Mouse (Mus musculus) ovary, postnatal 14 days (tissue): ENCODE results near the gene Eefsec.
A peak's percentile ranks its signal among the peaks of the same experiment; 100 is the strongest.

Source experiments
- DNase-seq: peaks from one replicate; pipeline ENCODE4 v3.0.0; 2022; ENCODE audit warnings: low spot score

The Eefsec gene

GRCm38 (mm10) chr6:88446063-88447002 lies at the start of gene Eefsec:
Gene Eefsec (minus strand): TSS chr6:88446539.
- DNase-seq, result peak; percentile 80

DNA sequence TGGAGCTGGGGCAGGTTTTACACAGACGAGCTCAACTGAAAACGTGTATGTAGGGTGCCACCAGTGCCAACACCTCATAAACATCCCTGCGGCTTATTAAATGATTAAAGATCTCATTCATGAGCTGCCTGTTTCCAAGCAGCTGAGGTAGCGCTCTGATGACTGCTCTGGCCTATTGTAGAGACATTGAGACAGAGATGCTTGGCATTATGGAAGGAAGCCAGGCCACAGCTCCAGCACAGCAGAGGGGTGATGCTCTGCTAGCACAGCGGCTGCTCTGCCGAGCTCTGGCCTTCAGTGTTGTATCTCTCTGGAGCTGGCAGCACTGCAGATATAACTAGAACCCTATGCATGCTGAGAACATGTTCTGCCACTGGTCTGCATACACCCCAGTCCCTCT lies 47.4 kb upstream of the Eefsec start:
- no peak for DNase-seq

- no peak for DNase-seq
Measured at GRCm38 (mm10) chr6:88490629-88491354, 44.5 kb upstream of the Eefsec start.

DNA sequence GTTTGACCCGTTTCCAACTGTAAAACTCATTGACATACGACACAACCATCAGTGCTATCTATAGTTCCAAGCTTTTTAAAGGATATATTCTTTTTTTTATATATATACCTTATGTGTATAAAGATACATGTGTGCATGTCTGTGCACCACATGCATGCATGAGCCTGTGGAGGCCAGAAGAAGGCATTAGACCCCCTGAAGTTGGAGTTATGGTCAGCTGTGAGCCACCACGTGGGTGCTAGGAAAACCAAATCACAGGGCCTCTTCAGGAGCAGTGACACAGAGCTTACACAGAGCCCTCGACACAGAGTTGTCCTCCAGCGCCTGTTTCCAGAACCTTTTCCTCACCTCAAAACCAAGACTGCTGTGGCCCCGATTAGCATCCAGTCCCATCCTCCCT lies 43.5 kb upstream of the Eefsec start:
- no peak for DNase-seq

DNA sequence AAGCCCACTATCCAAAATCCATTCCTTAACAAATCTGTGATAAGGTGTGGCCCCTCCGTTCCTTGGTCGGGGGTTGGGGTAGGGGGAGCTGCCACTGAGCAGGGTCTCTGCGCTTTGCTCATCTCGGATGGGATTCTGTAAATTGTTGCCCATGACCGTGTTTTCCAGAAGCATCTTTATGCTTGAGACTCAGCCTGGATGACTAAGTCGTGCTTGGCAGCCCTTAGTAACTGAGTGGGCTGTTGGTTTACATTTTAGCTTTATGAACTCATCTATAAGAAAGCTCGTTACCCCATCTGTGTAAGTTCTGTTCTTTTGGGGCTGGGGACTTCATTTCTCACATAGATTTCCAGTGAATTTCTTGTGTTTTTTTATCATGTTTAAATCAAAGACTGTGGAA lies 42.7 kb upstream of the Eefsec start:
- DNase-seq, result no peak

DNA sequence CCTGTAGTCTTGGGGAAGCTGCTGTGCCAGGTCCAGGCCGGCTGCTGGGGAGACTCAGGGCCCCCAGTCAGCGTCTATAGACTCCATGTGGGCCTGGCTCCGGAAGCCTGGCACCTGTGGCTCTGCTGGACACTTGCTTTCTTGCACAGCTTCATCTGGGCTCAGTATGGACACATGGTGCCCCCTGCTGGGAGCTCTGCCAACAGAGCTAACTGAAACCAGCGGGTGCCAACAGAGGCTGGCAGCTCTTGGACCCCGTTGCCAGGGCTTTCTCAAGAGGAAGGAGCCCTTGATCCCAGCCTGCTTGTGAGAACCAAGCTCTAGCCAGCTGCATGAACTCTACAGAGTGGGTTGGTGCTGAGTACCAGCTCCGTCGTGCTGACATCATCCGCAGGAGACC lies 40.6 kb upstream of the Eefsec start:
- peak; percentile 34 for DNase-seq

DNA sequence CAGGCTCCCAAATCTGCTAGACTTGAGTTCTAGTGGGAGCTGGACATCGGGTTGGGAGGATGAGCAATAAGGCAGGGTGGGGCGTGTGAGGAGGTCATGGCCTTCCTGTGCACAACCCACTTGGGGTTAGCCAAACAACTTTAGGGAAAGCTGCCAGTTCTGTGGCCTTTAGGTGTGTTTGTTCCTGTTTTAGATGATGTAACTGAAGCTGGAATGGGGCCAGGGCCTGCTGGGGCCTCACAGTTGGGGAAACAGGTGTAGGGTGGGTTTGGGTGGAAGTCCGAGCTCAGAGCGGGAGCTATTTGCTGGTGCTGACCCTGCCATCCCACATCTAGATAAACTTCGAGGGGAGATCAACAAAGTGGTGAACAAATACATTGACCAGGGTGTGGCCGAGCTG lies 39.0 kb upstream of the Eefsec start:
- DNase-seq, result no peak

- DNase-seq, result no peak
Measured at GRCm38 (mm10) chr6:88483913-88484312, 37.6 kb upstream of the Eefsec start.

DNA sequence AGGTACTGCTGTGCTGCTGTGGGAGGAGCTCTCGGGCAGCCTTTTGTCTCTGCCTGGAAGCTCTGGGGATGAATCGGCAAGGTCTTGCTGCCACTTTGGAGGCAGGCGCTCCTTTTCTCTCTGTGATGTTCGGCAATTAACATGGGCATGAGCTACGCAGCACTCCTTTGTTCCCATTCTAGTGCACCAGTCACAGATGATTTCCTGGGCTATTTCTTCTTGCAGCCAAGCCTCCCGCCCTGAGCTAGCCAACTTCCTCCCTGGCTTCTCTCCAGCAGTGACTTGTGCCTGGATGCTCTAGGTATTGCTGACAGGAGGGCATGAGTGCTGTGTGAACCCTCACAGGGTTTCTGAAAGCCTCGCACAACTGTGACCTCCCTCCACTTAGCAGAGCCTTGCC lies 36.8 kb upstream of the Eefsec start:
- peak; percentile 47 for DNase-seq

GRCm38 (mm10) chr6:88480421-88480820 lies 34.1 kb upstream of the Eefsec start:
- no peak for DNase-seq

- no peak for DNase-seq
Measured at GRCm38 (mm10) chr6:88469878-88470277, 23.5 kb upstream of the Eefsec start.

DNA sequence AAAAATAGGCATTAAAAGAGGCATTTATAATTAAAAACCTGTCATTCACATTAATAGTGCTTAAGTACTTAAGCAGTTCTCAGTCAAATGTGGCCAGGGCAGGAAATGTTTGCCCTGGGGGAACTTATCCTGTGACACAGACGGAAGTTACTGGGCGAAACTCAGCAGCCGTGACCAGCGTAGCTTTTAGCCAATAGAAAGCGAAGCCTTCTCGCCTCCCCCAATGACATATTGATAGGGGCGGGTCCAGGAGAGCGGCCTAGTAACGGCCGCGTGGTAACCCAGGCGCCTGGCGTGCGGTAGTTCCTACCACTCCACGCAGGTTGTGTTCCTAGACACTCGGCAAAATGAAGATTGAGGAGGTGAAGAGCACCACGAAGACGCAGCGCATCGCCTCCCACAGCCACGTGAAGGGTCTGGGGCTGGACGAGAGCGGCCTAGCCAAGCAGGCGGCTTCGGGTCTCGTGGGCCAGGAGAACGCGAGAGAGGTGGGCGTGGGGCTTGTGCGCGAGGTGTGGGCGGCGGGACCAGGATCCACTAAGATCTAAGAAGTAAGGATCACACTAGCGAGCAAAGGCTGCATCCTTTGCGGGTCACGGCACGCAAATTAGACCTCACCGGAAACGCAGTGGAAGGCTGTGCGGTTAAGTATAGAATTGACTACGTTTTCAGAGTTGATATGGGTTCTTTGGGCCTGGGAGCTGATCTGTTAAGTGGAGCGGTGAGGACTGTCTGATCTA lies 19.0 kb upstream of the Eefsec start, which contains the start of gene Ruvbl1:
TSS of gene Ruvbl1 (plus strand) at position 229 of the 740 bp plus-strand sequence.
- DNase-seq, result peak; percentile 88

GRCm38 (mm10) chr6:88454545-88454944 lies 8.2 kb upstream of the Eefsec start:
- no peak for DNase-seq

- DNase-seq, result no peak
Measured at GRCm38 (mm10) chr6:88447454-88447853, 1.1 kb upstream of the Eefsec start.

- DNase-seq, result no peak
Measured at GRCm38 (mm10) chr6:88445661-88446060, 678 bp downstream of the Eefsec start.

- DNase-seq, result no peak
Measured at GRCm38 (mm10) chr6:88444076-88444750, 2.1 kb downstream of the Eefsec start.

DNA sequence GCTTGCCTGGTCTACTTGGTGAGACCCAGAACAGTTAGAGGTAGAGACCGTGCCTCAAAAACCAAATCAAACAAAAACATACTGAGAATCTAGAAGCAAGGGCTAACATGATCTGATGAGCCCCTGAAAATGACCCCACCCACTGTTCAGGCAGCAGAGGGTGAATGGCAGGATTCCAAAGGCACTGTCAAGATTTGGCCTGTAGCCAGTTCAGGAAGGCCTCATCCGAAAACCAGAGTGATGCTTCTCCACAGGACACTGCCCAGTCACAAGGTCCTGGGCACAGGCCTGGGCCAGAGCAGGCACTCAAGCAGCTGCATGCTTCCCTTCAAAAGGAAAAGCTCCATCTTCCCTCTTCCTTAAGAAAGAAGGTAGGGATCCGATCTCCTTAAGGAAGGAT lies 2.9 kb downstream of the Eefsec start:
- DNase-seq, result no peak

DNA sequence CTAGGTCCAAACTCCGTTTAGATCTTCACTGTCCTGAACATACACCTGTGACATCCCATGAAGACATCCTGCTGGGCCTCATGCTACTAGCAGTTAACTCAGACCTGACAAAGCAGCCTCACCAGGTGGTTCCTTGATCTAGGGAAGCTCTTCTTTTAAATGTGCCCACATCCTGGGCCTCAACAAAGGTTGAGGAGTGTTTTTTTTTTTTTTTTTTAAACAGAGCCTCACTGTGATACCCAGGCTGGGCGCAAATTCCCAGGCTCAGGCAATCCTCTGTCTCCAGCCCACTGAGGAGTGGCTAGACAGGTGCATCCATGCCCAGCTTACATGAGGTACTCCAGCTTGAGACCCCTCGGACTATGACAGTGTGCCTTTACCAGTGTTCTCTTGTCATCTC lies 3.8 kb downstream of the Eefsec start:
- no peak for DNase-seq

DNA sequence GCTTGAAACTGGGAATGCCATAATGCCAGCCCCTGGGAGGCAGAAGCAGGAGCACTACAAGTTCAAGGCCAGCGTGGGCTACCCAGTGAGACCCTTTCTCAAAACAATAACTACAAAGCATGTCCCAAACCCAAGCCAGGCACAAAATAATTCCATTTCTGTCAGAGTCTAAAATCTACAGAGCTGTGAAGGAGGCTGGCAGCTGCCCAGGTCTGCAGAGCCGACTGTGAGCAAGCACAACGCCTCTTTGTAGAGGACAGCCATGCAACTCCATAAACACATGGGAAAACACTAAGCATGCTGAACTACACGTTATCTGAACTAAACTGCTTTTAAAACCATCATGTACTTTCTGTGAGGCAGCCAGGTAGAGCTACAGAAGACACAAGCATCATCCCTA lies 7.3 kb downstream of the Eefsec start:
- DNase-seq, result no peak

- no peak for DNase-seq
Measured at GRCm38 (mm10) chr6:88435609-88436008, 10.7 kb downstream of the Eefsec start.

DNA sequence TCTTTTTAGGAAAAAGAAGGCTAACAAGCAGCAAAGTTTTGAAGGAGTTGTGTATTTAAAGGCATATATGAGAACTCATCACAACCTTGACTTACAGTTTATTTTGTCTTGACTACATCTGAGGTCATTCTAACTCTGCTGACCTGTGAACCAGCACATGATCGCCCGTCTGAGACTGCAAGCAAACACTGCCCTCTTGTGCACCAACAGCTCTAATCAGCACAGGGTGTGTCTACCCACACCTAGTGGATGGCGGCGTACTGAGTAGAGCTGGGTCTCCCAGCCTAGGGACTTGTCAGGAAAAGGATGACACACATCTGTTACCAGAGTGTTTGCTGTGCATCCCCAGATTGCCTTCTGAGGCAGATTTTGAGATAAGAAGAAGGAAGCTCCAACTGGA lies 15.1 kb downstream of the Eefsec start:
- DNase-seq, result no peak
